ENCODE assay signal across 9 mouse cellular contexts in genomic region chr3:98362753-98363152, GRCm38 (mm10). TPM values are rescaled to one million over a fixed set of nuclear protein-coding genes. Genes with fewer than 3 reads are reported as not detected.
DNase-seq lines count a peak whose midpoint lies in the region; ATAC-seq lines count a peak whose summit lies in the region.
"Had no signal": no experiment of that assay in that cellular context is flagged by ENCODE, and none has a peak within 500 bp of the region (broad histone marks: within the 10 kb centered on the region; RNA-seq: fewer than 3 reads in every experiment).

No protein-coding gene starts in this region.

- peak; percentile 34 for DNase-seq in adrenal gland, adult 2 months
- DNase-seq in adrenal gland, adult 8-10 months: no peak
- no peak for DNase-seq in kidney, postnatal 4 days
- DNase-seq in MEL-GATA-1-ER (ENCODE audit: extremely low read depth, low read depth): peak; percentile 44
- DNase-seq in kidney, postnatal 36 days: peak; percentile 49 to 73
- DNase-seq in natural killer cell, adult 2 months (ENCODE audit: low spot score in 2 of 2): no peak
- no peak for DNase-seq in gastrocnemius, postnatal 10 days

- no peak overlapping the region for H3K4me2 ChIP-seq in kidney, embryonic 16.5 days (replicated peaks; ENCODE audit: low read depth, low read length)
- H3K4me2 ChIP-seq: limb, embryonic 13.5 days had no signal

- H3K27me3 ChIP-seq in kidney, embryonic 16.5 days (ENCODE audit: insufficient read depth, low read length): no peaks in the 10 kb centered on the region
- H3K27me3 ChIP-seq: limb, embryonic 13.5 days had no signal

- 32% methylated on average over 2 of the region's 2 CpGs for WGBS in kidney, embryonic 16.5 days

- H3K27ac ChIP-seq in kidney, embryonic 16.5 days (ENCODE audit: low read length): no peak overlapping the region
- H3K27ac ChIP-seq: limb, embryonic 13.5 days had no signal

- no peaks in the 10 kb centered on the region for H3K36me3 ChIP-seq in kidney, embryonic 16.5 days (ENCODE audit: insufficient read depth, low read length)
- H3K36me3 ChIP-seq: limb, embryonic 13.5 days had no signal

- ATAC-seq in kidney, embryonic 16.5 days (ENCODE audit: low FRiP score, low TSS enrichment): peak; percentile 49; the same call in 1 of the 2 replicates

- H3K9ac ChIP-seq in kidney, embryonic 16.5 days (replicated peaks; ENCODE audit: low read length): no peak overlapping the region
- H3K9ac ChIP-seq: limb, embryonic 13.5 days had no signal

- no peaks in the 10 kb centered on the region for H3K9me3 ChIP-seq in kidney, embryonic 16.5 days (ENCODE audit: low read length)
- H3K9me3 ChIP-seq: limb, embryonic 13.5 days had no signal

- no peak overlapping the region for H3K4me3 ChIP-seq in kidney, embryonic 16.5 days (ENCODE audit: low read length)
- H3K4me3 ChIP-seq: limb, embryonic 13.5 days had no signal

- H3K4me1 ChIP-seq in kidney, embryonic 16.5 days (ENCODE audit: insufficient read depth, low read length): no peaks in the 10 kb centered on the region
- H3K4me1 ChIP-seq: limb, embryonic 13.5 days had no signal

RNA-seq across cellular contexts. Expression of gene Zfp697, which starts 19.5 kb away (rescaled TPM):
- 1 to 10 TPM; 3.3 to 7.8 TPM for total RNA-seq in adrenal gland, adult 2 months (2021)
- 4.3 and 5.0 TPM in 2 replicates for polyA plus RNA-seq in adrenal gland, adult 2 months (2012; rRNA removed)
- 1 to 10 TPM; 5.8 to 9.4 (median 7.5) TPM for total RNA-seq in adrenal gland, adult 8-10 months (2022)
- polyA plus RNA-seq in kidney, embryonic 16.5 days (2015; fragmentation: Nextera tagmentation; extraction: Ambion mirVana): 16.4 and 17.1 TPM in 2 replicates
- 1 to 10 TPM; 1.8 to 2.7 TPM for total RNA-seq in gastrocnemius, postnatal 10 days (2021)

RNA-seq across cellular contexts. Expression of gene Phgdh, which starts 23.0 kb away (rescaled TPM):
- total RNA-seq in adrenal gland, adult 2 months (2021): 10 to 100 TPM in 1 of 2 experiments, 1 to 10 TPM in 1; 9.7 to 22.3 TPM
- 16.6 and 25.8 TPM in 2 replicates for polyA plus RNA-seq in adrenal gland, adult 2 months (2012; rRNA removed)
- total RNA-seq in adrenal gland, adult 8-10 months (2022): 10 to 100 TPM in 3 of 4 experiments, 1 to 10 TPM in 1; 6.8 to 28.8 (median 12.0) TPM
- 541 and 585 TPM in 2 replicates for polyA plus RNA-seq in kidney, embryonic 16.5 days (2015; fragmentation: Nextera tagmentation; extraction: Ambion mirVana)
- 10 to 100 TPM; 13.4 to 16.9 TPM for total RNA-seq in gastrocnemius, postnatal 10 days (2021)

Comparison
In these comparisons a context has a peak if more than half of its experiments do, and no peak if none do; other contexts are left out.
1. DNase-seq: peak in adrenal gland, adult 2 months (single experiment), MEL-GATA-1-ER (single experiment) and kidney, postnatal 36 days (2 of 2); none in adrenal gland, adult 8-10 months (single experiment), kidney, postnatal 4 days (0 of 2), natural killer cell, adult 2 months (0 of 2) and gastrocnemius, postnatal 10 days (single experiment).